Mouse (Mus musculus): Measurements from ENCODE around the gene Pcnp. TPM values are rescaled to one million over a fixed set of nuclear protein-coding genes. Genes with fewer than 3 reads are reported as not detected.

Pcnp gene
- total RNA-seq, 2 experiments from 2014 or later = 14.0 to 42.2 TPM

DNA sequence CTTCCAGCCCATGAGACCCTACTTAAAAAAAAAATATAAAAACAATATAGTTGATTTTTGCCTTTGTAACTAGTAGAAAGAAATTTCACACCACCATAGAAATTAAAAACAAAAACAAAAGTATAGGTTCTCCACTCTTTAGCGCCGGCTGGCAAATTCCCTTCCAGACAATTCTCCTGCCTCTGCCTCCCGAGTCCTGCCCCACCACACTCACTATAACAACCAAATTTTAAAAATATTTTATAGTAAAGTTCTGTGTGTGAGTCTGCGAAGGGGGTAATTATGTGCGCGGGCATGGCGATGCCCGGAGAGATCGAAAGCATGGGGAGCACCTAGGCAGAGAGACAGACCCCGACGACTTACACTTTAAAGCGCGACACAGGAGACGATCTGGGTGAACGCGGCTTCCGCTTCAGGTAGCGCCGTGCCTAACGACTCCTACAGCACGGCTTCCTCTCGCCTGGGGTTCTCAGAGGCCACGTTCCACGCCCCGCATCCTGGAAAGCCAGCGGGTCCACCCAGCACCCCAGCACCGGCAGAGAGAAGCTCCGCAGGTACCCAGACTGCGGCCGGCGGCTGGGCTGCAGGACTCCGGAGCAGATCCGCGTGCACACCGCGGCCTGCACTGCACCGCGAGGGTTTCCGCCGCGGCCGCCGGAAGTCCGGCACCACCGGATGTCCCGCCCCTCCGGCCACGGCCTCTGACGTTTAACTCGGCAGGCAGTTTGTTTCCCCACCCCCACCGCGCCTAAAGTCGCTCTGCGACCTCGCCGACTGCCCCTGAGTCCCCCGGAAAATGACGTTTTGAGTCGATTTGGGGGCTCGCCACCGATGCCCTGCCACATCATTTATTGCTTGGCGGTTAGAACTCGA is 7.8 kb upstream of the Pcnp start, which contains the start of gene Trmt10c:
TSS of gene Trmt10c (minus strand) at position 682 of the 873 bp plus-strand sequence.
- ATAC-seq (replicated peaks; ENCODE audit: low FRiP score, poor library complexity, severe bottlenecking) = peak; percentile 100

DNA sequence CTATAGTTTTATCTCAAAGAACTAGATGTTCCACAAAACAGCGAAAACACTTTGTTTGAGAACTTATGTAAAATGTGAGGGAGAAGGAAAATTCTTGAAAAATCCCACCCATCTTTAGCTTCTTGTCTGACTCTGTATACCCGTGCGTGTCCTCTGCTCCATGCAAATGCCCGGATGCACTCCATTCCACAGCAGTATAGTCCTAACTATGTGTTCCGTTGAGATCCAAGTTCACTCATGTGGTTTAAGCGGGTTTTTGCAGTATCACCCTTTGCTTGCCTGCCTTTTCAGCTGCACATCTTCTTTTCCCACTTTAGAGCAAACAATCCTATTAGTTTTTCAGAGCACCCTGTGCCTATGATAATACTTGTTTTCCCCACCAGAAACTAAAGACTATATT is 7.0 kb upstream of the Pcnp start:
- ATAC-seq (replicated peaks; ENCODE audit: low FRiP score, poor library complexity, severe bottlenecking) = no peak

DNA sequence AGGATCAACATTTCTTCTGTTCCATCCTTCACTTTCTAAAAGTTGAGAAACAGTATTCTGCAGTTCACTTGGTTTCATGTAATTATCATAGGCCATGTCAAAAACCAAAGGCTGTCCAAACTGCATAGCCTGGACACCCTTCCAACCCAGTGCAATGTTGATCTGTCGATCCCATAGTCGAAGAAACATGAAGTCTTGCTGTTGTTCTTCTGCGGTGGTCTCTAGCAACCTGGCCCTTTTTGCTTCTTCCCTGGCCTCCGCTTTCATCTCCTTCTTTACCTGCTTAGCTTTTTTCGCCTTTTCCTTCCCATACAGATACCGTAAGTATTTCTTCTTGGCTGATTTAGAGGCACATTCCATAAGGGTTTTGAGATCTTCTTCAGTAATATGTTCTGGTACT is 5.0 kb upstream of the Pcnp start:
- no peak for ATAC-seq (replicated peaks; ENCODE audit: low FRiP score, poor library complexity, severe bottlenecking)

GRCm38 (mm10) chr16:56028722-56029551 is 602 bp downstream of the Pcnp start:
- ATAC-seq (replicated peaks; ENCODE audit: low FRiP score, poor library complexity, severe bottlenecking) = peak; percentile 73

DNA sequence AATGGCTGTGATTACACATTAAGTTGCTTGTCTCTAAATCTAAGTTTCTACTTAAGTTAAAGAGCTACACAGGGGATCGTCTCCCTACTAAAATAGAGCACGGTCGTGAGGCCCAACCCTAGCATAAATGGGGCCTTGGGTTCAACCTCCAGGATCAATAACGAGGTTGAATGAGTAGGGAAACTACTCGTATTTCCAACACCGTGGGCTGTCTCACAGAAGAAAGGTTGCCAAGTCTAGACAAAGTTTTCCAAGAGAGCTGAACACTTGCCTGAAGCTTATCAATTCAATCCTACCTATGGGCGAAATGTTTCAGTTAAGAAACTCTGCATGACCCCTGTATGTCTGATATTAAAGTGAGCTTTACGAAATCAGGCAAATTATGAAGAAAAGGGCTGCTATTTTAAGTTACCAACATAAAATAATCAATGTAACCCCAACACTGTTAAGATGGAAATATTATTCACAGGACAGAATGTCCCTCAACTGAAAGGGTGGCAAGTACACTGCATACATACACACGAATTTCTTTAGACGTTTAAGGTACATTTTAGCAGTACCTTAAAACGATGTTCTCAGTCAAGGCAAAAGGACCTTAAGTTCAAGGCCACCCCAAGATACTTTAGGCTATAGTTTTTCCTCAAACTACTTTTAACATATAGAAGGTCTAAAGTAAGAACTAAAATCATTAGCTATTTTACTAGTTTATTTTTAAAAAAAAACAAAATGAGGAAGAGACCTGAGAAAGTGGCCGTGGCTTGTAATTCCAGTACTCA is 1.5 kb downstream of the Pcnp start:
- no peak for ATAC-seq (replicated peaks; ENCODE audit: low FRiP score, poor library complexity, severe bottlenecking)

GRCm38 (mm10) chr16:56019660-56020059 is 9.9 kb downstream of the Pcnp start:
- ATAC-seq (replicated peaks; ENCODE audit: low FRiP score, poor library complexity, severe bottlenecking) = 0 out of 2 replicates have a peak, but pooled peaks have one; percentile 31

DNA sequence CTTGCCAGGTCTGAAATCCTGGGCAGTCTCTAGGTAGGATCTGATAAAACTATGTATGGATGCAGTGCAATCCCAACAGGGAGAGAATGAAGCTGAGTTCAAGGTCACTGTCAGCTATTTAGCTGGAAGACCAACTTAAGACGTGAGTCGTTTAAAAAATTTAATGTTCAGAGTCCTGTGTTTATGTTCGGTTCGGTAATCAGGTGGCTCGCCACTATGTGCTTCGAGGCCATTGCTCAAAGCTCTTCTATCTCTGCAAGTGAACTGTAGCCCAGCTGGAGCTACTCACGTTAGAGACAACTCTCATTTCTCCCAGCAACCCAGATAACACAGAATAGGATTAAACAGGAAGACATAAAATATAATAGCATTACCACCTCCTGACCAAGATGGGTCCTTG is 15.5 kb downstream of the Pcnp start:
- no peak for ATAC-seq (replicated peaks; ENCODE audit: low FRiP score, poor library complexity, severe bottlenecking)

DNA sequence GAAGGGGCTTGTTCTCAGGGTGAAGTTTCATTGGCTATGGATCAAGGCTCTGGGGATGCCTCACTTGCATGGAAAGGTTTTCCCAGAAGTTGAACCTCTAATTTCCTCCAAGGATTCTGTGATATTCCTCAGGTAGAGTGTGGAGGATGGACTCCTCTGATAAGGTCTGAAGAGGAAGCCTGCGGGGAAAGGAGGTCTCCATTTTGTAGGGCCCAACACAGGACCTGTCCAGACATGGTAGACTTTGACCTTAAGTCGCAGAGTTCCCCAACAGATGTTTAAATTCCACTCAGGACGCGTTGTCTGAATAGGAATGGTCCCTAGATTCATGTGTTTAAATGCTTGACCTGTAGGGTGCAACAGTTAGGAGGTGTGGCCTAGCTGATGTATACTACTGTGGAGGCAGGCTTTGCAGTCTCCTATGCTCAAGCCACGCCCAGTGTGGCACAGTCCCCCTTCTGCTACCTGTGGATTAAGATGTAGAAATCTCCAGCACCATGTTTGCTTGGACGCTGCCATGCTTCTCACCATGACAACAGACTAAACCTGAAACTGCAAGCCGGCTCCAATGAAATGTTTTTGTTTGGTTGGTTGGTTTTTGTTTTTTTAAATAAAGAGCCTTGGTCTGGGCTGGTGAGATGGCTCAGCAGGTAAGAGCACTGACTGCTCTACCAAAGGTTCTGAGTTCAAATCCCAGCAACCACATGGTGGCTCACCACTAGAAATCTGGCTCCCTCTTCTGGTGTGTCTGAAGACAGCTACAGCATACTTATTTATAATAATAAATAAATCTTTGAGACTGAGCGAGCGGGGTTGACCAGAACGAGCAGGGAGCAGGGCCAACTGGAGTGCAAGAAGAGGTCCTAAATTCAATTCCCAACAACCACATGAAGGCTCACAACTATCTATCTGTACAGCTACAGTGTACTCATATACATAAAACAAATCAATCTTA is 16.5 kb downstream of the Pcnp start:
- ATAC-seq (replicated peaks; ENCODE audit: low FRiP score, poor library complexity, severe bottlenecking) = peak; percentile 47

- ATAC-seq (replicated peaks; ENCODE audit: low FRiP score, poor library complexity, severe bottlenecking) = no peak
Observed at GRCm38 (mm10) chr16:56008862-56009261, 20.7 kb downstream of the Pcnp start.

- ATAC-seq (replicated peaks; ENCODE audit: low FRiP score, poor library complexity, severe bottlenecking) = no peak
Observed at GRCm38 (mm10) chr16:56006798-56007197, 22.7 kb downstream of the Pcnp start.

GRCm38 (mm10) chr16:55994235-55994634 is 35.3 kb downstream of the Pcnp start:
- no peak for ATAC-seq (replicated peaks; ENCODE audit: low FRiP score, poor library complexity, severe bottlenecking)

DNA sequence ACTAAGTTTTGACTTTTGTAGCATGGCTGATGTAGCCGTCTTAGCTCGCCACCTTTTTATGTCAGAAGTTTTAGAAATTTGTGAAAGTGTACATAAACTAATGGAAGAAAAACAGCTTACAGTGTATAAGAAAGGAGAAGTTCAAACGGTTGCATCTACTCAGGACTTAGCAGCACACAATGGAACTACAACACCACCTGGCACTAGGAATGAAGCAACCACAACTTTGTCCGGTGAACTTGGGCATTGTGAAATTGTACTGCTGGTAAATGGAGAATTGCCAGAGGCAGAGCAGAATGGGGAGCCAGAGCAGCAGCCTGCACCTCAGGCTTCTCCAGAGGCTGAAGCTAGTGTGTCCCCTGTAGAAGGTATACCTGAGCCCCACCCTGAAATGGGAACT is 39.2 kb downstream of the Pcnp start:
- no peak for ATAC-seq (replicated peaks; ENCODE audit: low FRiP score, poor library complexity, severe bottlenecking)

- no peak for ATAC-seq (replicated peaks; ENCODE audit: low FRiP score, poor library complexity, severe bottlenecking)
Observed at GRCm38 (mm10) chr16:55986001-55986400, 43.5 kb downstream of the Pcnp start.

- peak; percentile 84 for ATAC-seq (replicated peaks; ENCODE audit: low FRiP score, poor library complexity, severe bottlenecking)
Observed at GRCm38 (mm10) chr16:55974903-55975285, 54.6 kb downstream of the Pcnp start.

- peak; percentile 73 for ATAC-seq (replicated peaks; ENCODE audit: low FRiP score, poor library complexity, severe bottlenecking)
Observed at GRCm38 (mm10) chr16:55974256-55974902, 55.2 kb downstream of the Pcnp start.

GRCm38 (mm10) chr16:55973431-55974255 is 55.9 kb downstream of the Pcnp start, which contains the start of gene Zbtb11:
TSS of gene Zbtb11 (plus strand) at chr16:55973883.
- peak; percentile 91 for ATAC-seq (replicated peaks; ENCODE audit: low FRiP score, poor library complexity, severe bottlenecking)

DNA sequence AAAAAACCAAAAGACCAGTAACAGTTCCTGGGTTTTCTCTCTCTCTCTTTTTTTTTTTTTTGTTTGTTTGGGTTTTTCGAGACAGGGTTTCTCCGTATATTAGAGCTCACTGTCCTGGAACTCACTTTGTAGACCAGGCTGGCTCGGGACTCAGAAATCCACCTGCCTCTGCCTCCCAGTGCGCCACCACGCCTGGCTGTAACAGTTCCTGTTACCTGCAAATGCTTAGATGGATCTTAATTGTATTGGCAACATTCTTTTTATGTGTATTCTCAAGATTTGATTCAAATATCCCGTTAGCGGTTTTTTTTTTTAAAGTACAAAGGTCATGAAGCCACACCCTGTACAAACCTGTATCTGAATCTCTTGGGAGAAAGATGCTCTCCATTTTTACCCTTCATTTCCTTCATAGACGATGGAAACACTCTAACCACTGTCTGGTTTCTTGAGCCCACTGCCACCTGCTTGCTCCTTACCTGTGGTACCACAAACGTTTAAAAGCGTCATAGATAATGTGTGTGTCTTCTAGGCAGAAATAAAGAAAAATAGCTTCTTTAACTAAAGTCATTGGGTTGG is 56.8 kb downstream of the Pcnp start:
- ATAC-seq (replicated peaks; ENCODE audit: low FRiP score, poor library complexity, severe bottlenecking) = no peak
